Mouse (Mus musculus): ENCODE results near the gene Fut2. TPM values are rescaled to one million over a fixed set of nuclear protein-coding genes. Genes with fewer than 3 reads are reported as not detected.
A peak's percentile ranks its signal among the peaks of the same experiment; 100 is the strongest.

Fut2 gene
- polyA plus RNA-seq, 1 experiment from 2014 or later: 0.38 TPM

DNA sequence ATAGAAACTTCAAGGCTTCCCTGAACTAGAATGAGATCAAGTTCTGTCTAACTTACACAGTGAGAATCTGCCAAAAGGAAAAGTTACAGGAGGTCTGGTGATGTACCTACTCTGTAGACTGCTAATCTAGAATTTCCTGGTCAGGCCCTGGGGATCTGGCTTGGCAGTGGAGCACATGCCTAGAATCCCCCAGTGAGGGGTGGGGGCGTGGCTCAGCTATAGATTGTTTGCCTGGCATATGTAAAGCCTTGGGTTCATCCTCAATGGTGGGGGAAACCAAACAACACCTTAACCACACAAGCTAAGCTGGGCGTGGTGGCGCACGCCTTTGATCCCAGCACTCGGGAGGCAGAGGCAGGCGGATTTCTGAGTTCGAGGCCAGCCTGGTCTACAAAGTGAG lies 31.7 kb upstream of the Fut2 start:
- H3K9ac ChIP-seq (ENCODE audit: low read depth, low read length): no peak overlapping the region
- H3K27me3 ChIP-seq (ENCODE audit: insufficient read depth, low read length): peaks cover 16% of the 10 kb centered on the region
- no peaks in the 10 kb centered on the region for H3K9me3 ChIP-seq (replicated peaks; ENCODE audit: low read length)
- DNase-seq (ENCODE audit: low spot score) (no peak), ATAC-seq (replicated peaks; ENCODE audit: low FRiP score, low read depth) (no peak)
- no peak for TF ChIP-seq CTCF (IDR thresholded peaks at IDR 0.05; ENCODE audit: low read depth)
- no peak overlapping the region for H3K4me3 ChIP-seq (replicated peaks; ENCODE audit: low read depth, low read length)
- H3K27ac ChIP-seq: no peak overlapping the region
- 87% methylated on average over 6 of the region's 7 CpGs for WGBS
- H3K4me1 ChIP-seq (replicated peaks; ENCODE audit: insufficient read depth, low read length): peaks cover 7% of the 10 kb centered on the region
- H3K36me3 ChIP-seq (ENCODE audit: insufficient read depth, low read length): no peaks in the 10 kb centered on the region
- no peak overlapping the region for H3K4me2 ChIP-seq (ENCODE audit: low read length)

GRCm38 (mm10) chr7:45695098-45695497 lies 28.9 kb upstream of the Fut2 start:
- no peak overlapping the region for H3K4me3 ChIP-seq (replicated peaks; ENCODE audit: low read depth, low read length)
- H3K36me3 ChIP-seq (ENCODE audit: insufficient read depth, low read length): no peaks in the 10 kb centered on the region
- no peak overlapping the region for H3K9ac ChIP-seq (ENCODE audit: low read depth, low read length)
- DNase-seq (ENCODE audit: low spot score) (no peak), ATAC-seq (replicated peaks; ENCODE audit: low FRiP score, low read depth) (no peak)
- no peaks in the 10 kb centered on the region for H3K9me3 ChIP-seq (replicated peaks; ENCODE audit: low read length)
- no peak overlapping the region for H3K27ac ChIP-seq
- H3K27me3 ChIP-seq (ENCODE audit: insufficient read depth, low read length): peaks cover 11% of the 10 kb centered on the region
- H3K4me2 ChIP-seq (ENCODE audit: low read length): no peak overlapping the region
- WGBS: 11% methylated on average over 6 of the region's 6 CpGs
- TF ChIP-seq CTCF (IDR thresholded peaks at IDR 0.05; ENCODE audit: low read depth): no peak
- peaks cover 3% of the 10 kb centered on the region for H3K4me1 ChIP-seq (replicated peaks; ENCODE audit: insufficient read depth, low read length)

- H3K4me3 ChIP-seq (replicated peaks; ENCODE audit: low read depth, low read length): no peak within 1 kb of the TSS
- WGBS: 92% methylated on average over 50 of the region's 50 CpGs
- peaks cover 5% of the 10 kb centered on the region; the same call in 1 of the 2 replicates for H3K27me3 ChIP-seq (ENCODE audit: insufficient read depth, low read length)
- H3K4me2 ChIP-seq (ENCODE audit: low read length): no peak within 1 kb of the TSS
- TF ChIP-seq CTCF (IDR thresholded peaks at IDR 0.05; ENCODE audit: low read depth): no peak
- ATAC-seq (replicated peaks; ENCODE audit: low FRiP score, low read depth): no peak
- H3K27ac ChIP-seq: no peak within 1 kb of the TSS
- no peak for DNase-seq (ENCODE audit: low spot score)
- no peaks in the 10 kb centered on the region for H3K36me3 ChIP-seq (ENCODE audit: insufficient read depth, low read length)
- 0 out of 2 replicates have a peak, but pooled peaks cover 3% of the 10 kb centered on the region for H3K4me1 ChIP-seq (replicated peaks; ENCODE audit: insufficient read depth, low read length)
- H3K9me3 ChIP-seq (replicated peaks; ENCODE audit: low read length): no peaks in the 10 kb centered on the region
- H3K9ac ChIP-seq (ENCODE audit: low read depth, low read length): no peak within 1 kb of the TSS
These were observed 27.9 kb upstream of the Fut2 start, which contains the start of gene Sec1 for GRCm38 (mm10) chr7:45693921-45694591. Gene Sec1, minus strand, starts transcription at chr7:45694402.

- no peak overlapping the region for H3K27ac ChIP-seq
- no peaks in the 10 kb centered on the region for H3K27me3 ChIP-seq (ENCODE audit: insufficient read depth, low read length)
- no peak overlapping the region for H3K4me3 ChIP-seq (replicated peaks; ENCODE audit: low read depth, low read length)
- no peaks in the 10 kb centered on the region for H3K36me3 ChIP-seq (ENCODE audit: insufficient read depth, low read length)
- DNase-seq (ENCODE audit: low spot score) (no peak), ATAC-seq (replicated peaks; ENCODE audit: low FRiP score, low read depth) (no peak)
- no peak overlapping the region for H3K4me2 ChIP-seq (ENCODE audit: low read length)
- H3K9me3 ChIP-seq (replicated peaks; ENCODE audit: low read length): no peaks in the 10 kb centered on the region
- H3K9ac ChIP-seq (ENCODE audit: low read depth, low read length): no peak overlapping the region
- TF ChIP-seq CTCF (IDR thresholded peaks at IDR 0.05; ENCODE audit: low read depth): no peak
- 0 out of 2 replicates have a peak, but pooled peaks cover 3% of the 10 kb centered on the region for H3K4me1 ChIP-seq (replicated peaks; ENCODE audit: insufficient read depth, low read length)
- WGBS: 62% methylated on average over 2 of the region's 2 CpGs
These were observed 26.2 kb upstream of the Fut2 start for GRCm38 (mm10) chr7:45692364-45692763.

DNA sequence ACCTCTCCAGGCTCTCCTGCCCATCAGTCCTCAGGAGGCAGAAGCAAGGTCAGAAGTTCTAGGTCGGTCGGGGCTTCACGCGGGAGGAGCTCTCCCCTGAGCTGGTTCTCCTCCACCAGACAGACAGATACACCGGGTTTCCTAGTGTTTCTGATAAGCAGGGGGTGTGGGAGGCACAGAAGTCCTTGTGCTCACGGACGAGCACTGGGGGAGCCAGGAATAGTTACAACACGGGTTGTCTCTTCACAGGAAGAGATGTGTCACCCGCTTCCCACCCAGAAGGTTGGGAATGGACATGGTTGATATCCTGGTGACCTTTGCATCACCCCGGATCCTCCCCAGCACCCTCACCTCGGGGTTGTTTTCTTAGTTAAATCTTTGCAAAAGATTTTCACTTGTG lies 23.6 kb upstream of the Fut2 start:
- H3K9ac ChIP-seq (ENCODE audit: low read depth, low read length): 0 out of 2 replicates have a peak overlapping the region, but pooled peaks have one; percentile 20
- H3K36me3 ChIP-seq (ENCODE audit: insufficient read depth, low read length): no peaks in the 10 kb centered on the region
- no peak for TF ChIP-seq CTCF (IDR thresholded peaks at IDR 0.05; ENCODE audit: low read depth)
- no peak overlapping the region for H3K27ac ChIP-seq
- H3K27me3 ChIP-seq (ENCODE audit: insufficient read depth, low read length): no peaks in the 10 kb centered on the region
- H3K4me1 ChIP-seq (replicated peaks; ENCODE audit: insufficient read depth, low read length): 0 out of 2 replicates have a peak, but pooled peaks cover 8% of the 10 kb centered on the region
- no peak overlapping the region for H3K4me2 ChIP-seq (ENCODE audit: low read length)
- WGBS: 29% methylated on average over 11 of the region's 11 CpGs
- no peak overlapping the region for H3K4me3 ChIP-seq (replicated peaks; ENCODE audit: low read depth, low read length)
- no peak for ATAC-seq (replicated peaks; ENCODE audit: low FRiP score, low read depth)
- H3K9me3 ChIP-seq (replicated peaks; ENCODE audit: low read length): no peaks in the 10 kb centered on the region
- DNase-seq (ENCODE audit: low spot score): no peak

DNA sequence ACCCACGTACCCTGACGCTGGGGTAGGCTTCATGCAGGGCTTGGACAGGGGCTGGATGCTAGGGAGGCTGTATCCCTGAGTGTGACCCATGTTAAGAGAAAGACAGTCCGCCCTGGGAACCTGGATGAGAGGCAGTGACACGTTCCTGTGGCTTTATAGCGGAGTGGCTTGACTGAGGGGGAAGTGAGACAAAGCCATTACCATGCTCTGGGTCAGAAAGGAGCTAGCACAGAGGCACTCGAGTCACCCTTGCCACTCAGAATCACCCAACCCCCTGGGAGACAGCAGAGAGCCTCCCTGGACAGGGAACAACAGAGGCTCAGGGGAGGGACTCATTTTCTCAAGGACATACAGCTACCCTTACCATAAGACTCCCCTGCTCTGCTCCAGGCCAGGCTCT lies 22.9 kb upstream of the Fut2 start:
- Histone ChIP-seq H3K27me3 (ENCODE audit: insufficient read depth, low read length) (no peaks in the 10 kb centered on the region), H3K4me2 (ENCODE audit: low read length) (no peak overlapping the region), H3K36me3 (ENCODE audit: insufficient read depth, low read length) (no peaks in the 10 kb centered on the region), H3K9me3 (replicated peaks; ENCODE audit: low read length) (no peaks in the 10 kb centered on the region), H3K4me1 (replicated peaks; ENCODE audit: insufficient read depth, low read length) (0 out of 2 replicates have a peak, but pooled peaks cover 8% of the 10 kb centered on the region), H3K9ac (ENCODE audit: low read depth, low read length) (no peak overlapping the region), H3K27ac (no peak overlapping the region), H3K4me3 (replicated peaks; ENCODE audit: low read depth, low read length) (no peak overlapping the region)
- WGBS: 44% methylated on average over 6 of the region's 6 CpGs
- TF ChIP-seq CTCF (IDR thresholded peaks at IDR 0.05; ENCODE audit: low read depth): no peak
- DNase-seq (ENCODE audit: low spot score) (no peak), ATAC-seq (replicated peaks; ENCODE audit: low FRiP score, low read depth) (no peak)
